Mouse (Mus musculus) bone marrow, adult 2 months (tissue): ENCODE measurements around the gene Hoxb4.

Source experiments
- CTCF ChIP-seq: fragments of 200-500 bp; IDR thresholded peaks from 2 replicates; pipeline ENCODE4 v1.5.1; 2011; ENCODE audit warnings: low read length, control low read depth; ENCODE audit not compliant: control insufficient read depth, insufficient read depth
- POLR2A ChIP-seq: fragments of 200-500 bp; IDR thresholded peaks from 2 replicates; pipeline ENCODE4 v1.6.1; 2011; ENCODE audit warnings: low read depth, mild to moderate bottlenecking, control low read depth, low read length, borderline replicate concordance; ENCODE audit not compliant: control insufficient read depth

- no peak for TF ChIP-seq CTCF
- no peak for TF ChIP-seq POLR2A
These were observed 21.1 kb downstream of the Hoxb4 start for GRCm38 (mm10) chr11:96338957-96339855.
